Mouse (Mus musculus): ENCODE data around the gene Lamc2.
"Not testable (repeated sequence)": the region's sequence is repeated elsewhere in the genome, so short reads cannot be mapped to it uniquely, and the experiment has no call there.

Lamc2 gene

GRCm38 (mm10) chr1:153098586-153098985 lies 87.7 kb downstream of the Lamc2 start:
- DNase-seq (ENCODE audit: extremely low read depth, insufficient read length, low spot score): no peak

GRCm38 (mm10) chr1:153097017-153097675 lies 89.1 kb downstream of the Lamc2 start:
- no peak for DNase-seq (ENCODE audit: extremely low read depth, insufficient read length, low spot score)

GRCm38 (mm10) chr1:153095826-153096727 lies 90.2 kb downstream of the Lamc2 start:
- no peak for DNase-seq (ENCODE audit: extremely low read depth, insufficient read length, low spot score)

- no peak for DNase-seq (ENCODE audit: extremely low read depth, insufficient read length, low spot score)
These were observed 90.9 kb downstream of the Lamc2 start for GRCm38 (mm10) chr1:153095328-153095727.

- DNase-seq (ENCODE audit: extremely low read depth, insufficient read length, low spot score): no peak
These were observed 91.8 kb downstream of the Lamc2 start for GRCm38 (mm10) chr1:153094226-153095076.

- DNase-seq (ENCODE audit: extremely low read depth, insufficient read length, low spot score): no peak
These were observed 92.7 kb downstream of the Lamc2 start for GRCm38 (mm10) chr1:153093581-153093980.

- no peak for DNase-seq (ENCODE audit: extremely low read depth, insufficient read length, low spot score)
These were observed 93.1 kb downstream of the Lamc2 start for GRCm38 (mm10) chr1:153093172-153093571.

GRCm38 (mm10) chr1:153092237-153092975 lies 93.8 kb downstream of the Lamc2 start:
- DNase-seq (ENCODE audit: extremely low read depth, insufficient read length, low spot score): peak; percentile 90

- peak; percentile 90 for DNase-seq (ENCODE audit: extremely low read depth, insufficient read length, low spot score)
These were observed 94.6 kb downstream of the Lamc2 start for GRCm38 (mm10) chr1:153091438-153092236.

GRCm38 (mm10) chr1:153090807-153091206 lies 95.4 kb downstream of the Lamc2 start:
- no peak for DNase-seq (ENCODE audit: extremely low read depth, insufficient read length, low spot score)

GRCm38 (mm10) chr1:153090081-153090480 lies 96.2 kb downstream of the Lamc2 start:
- DNase-seq (ENCODE audit: extremely low read depth, insufficient read length, low spot score): no peak

GRCm38 (mm10) chr1:153087771-153088170 lies 98.5 kb downstream of the Lamc2 start:
- DNase-seq (ENCODE audit: extremely low read depth, insufficient read length, low spot score): no peak

GRCm38 (mm10) chr1:153085198-153085597 lies 101.0 kb downstream of the Lamc2 start:
- peak; percentile 43 for DNase-seq (ENCODE audit: extremely low read depth, insufficient read length, low spot score)

- DNase-seq (ENCODE audit: extremely low read depth, insufficient read length, low spot score): peak; percentile 78
These were observed 102.1 kb downstream of the Lamc2 start for GRCm38 (mm10) chr1:153084191-153084590.

- not testable (repeated sequence) for DNase-seq (ENCODE audit: extremely low read depth, insufficient read length, low spot score)
These were observed 103.0 kb downstream of the Lamc2 start for GRCm38 (mm10) chr1:153083233-153083632.

GRCm38 (mm10) chr1:153075955-153076354 lies 110.3 kb downstream of the Lamc2 start:
- no peak for DNase-seq (ENCODE audit: extremely low read depth, insufficient read length, low spot score)

- DNase-seq (ENCODE audit: extremely low read depth, insufficient read length, low spot score): no peak
These were observed 111.0 kb downstream of the Lamc2 start for GRCm38 (mm10) chr1:153075087-153075736.

- no peak for DNase-seq (ENCODE audit: extremely low read depth, insufficient read length, low spot score)
These were observed 112.8 kb downstream of the Lamc2 start for GRCm38 (mm10) chr1:153073441-153073840.
